ENCODE assay signal across 34 mouse cellular contexts in the genomic region with DNA sequence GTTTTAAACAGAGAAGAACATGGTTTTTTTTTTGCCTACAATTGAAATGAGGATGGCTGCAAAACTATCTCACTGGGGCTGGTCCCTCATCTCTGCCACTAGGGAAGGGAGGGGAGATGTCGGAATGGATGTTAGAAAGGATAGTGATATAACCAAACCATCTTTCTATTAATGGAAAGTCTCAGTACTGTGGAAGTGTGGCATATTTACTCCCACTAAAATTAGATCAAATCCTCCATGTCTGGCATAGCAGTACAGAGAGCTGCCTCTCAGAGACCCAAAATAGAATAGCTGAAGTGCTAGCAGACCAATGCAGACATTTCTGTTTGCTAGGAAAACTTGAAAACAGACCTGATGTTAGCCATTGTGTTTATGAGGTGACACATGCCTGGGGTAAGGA. TPM values are rescaled to one million over a fixed set of nuclear protein-coding genes. Genes with fewer than 3 reads are reported as not detected.
DNase-seq lines count a peak whose midpoint lies in the region; ATAC-seq and TF ChIP-seq lines count a peak whose summit lies in the region.
"Had no signal": no experiment of that assay in that cellular context is flagged by ENCODE, and none has a peak within 500 bp of the region (broad histone marks: within the 10 kb centered on the region; RNA-seq: fewer than 3 reads in every experiment).

No protein-coding gene starts in this region.

- 52% methylated on average over 1 of the region's 1 CpGs for WGBS in heart, embryonic 10.5 days
- 35% methylated on average over 1 of the region's 1 CpGs for whole genome bisulfite sequencing in heart, embryonic 12.5 days
- WGBS in heart, postnatal 0 days = 48% methylated on average over 1 of the region's 1 CpGs

- TF ChIP-seq EP300 in heart, postnatal 0 days (IDR thresholded peaks at IDR 0.05; ENCODE audit: low read depth) = no peak

- no peak overlapping the region for H3K4me3 ChIP-seq in heart, embryonic 10.5 days
- H3K4me3 ChIP-seq in heart, embryonic 12.5 days = no peak overlapping the region
- H3K4me3 ChIP-seq in heart, postnatal 0 days (ENCODE audit: low read depth, low read length) = no peak overlapping the region
- H3K4me3 ChIP-seq: limb, embryonic 10.5 days; limb, embryonic 15.5 days; liver, embryonic 13.5 days; megakaryocyte, embryonic 14.5 days; midbrain, embryonic 13.5 days had no signal

- H3K9ac ChIP-seq in heart, embryonic 12.5 days = no peak overlapping the region
- H3K9ac ChIP-seq in heart, postnatal 0 days (replicated peaks; ENCODE audit: low read depth, low read length) = no peak overlapping the region
- H3K9ac ChIP-seq: limb, embryonic 15.5 days; liver, embryonic 13.5 days; midbrain, embryonic 13.5 days had no signal

- DNase-seq in frontal cortex, postnatal 14 days (ENCODE audit: low spot score in 2 of 2) = no peak
- peak; percentile 22 for DNase-seq in heart, adult 8-10 months (ENCODE audit: low spot score)
- no peak for DNase-seq in heart, embryonic 10.5 days (ENCODE audit: low spot score)
- DNase-seq in heart, postnatal 0 days (ENCODE audit: low spot score) = peak; percentile 35
- no peak for DNase-seq in thymus, postnatal 36 days
- DNase-seq: adrenal gland, adult 8-10 months; cerebellum, adult 11 months; cerebellum, adult 9-10 months; cerebellum, postnatal 36 days; gastrocnemius, postnatal 14 days; kidney, adult 8-10 months; kidney, postnatal 4 days; liver, embryonic 13.5 days; lung, adult 18-20 months; lung, postnatal 4 days; right cerebral cortex, postnatal 25 days; spleen, adult 18-20 months; thymus, adult 2 months; thymus, postnatal 4 days had no signal

- H3K36me3 ChIP-seq in heart, embryonic 10.5 days = no peaks in the 10 kb centered on the region
- H3K36me3 ChIP-seq in heart, embryonic 12.5 days = no peaks in the 10 kb centered on the region
- no peaks in the 10 kb centered on the region for H3K36me3 ChIP-seq in heart, postnatal 0 days (replicated peaks; ENCODE audit: control insufficient read depth, insufficient read depth, low read length)
- H3K36me3 ChIP-seq: G1E; limb, embryonic 10.5 days; limb, embryonic 15.5 days; liver, embryonic 13.5 days; midbrain, embryonic 13.5 days had no signal

- peak; percentile 84 for ATAC-seq in frontal cortex, adult (ENCODE audit: low TSS enrichment)
- ATAC-seq in heart, embryonic 12.5 days (ENCODE audit: insufficient number of reproducible peaks, low FRiP score) = no peak
- peak; percentile 44; the same call in 1 of the 2 replicates for ATAC-seq in heart, postnatal 0 days (ENCODE audit: insufficient read depth, low read depth)
- ATAC-seq: forebrain, embryonic 14.5 days; hindbrain, postnatal 0 days; intestine, embryonic 16.5 days; lung, postnatal 0 days; midbrain, embryonic 13.5 days had no signal

- H3K9me3 ChIP-seq in heart, embryonic 10.5 days = no peaks in the 10 kb centered on the region
- H3K9me3 ChIP-seq in heart, embryonic 12.5 days (replicated peaks) = no peaks in the 10 kb centered on the region
- no peaks in the 10 kb centered on the region for H3K9me3 ChIP-seq in heart, postnatal 0 days (replicated peaks; ENCODE audit: control insufficient read depth, low read length)
- H3K9me3 ChIP-seq: G1E; limb, embryonic 10.5 days; limb, embryonic 15.5 days; liver, embryonic 13.5 days; megakaryocyte, embryonic 14.5 days; midbrain, embryonic 13.5 days had no signal

- no peak for TF ChIP-seq CTCF in heart, postnatal 0 days (IDR thresholded peaks at IDR 0.05; ENCODE audit: low read depth)

- no peak overlapping the region for H3K4me2 ChIP-seq in heart, embryonic 12.5 days
- H3K4me2 ChIP-seq in heart, postnatal 0 days (ENCODE audit: low read depth, low read length) = no peak overlapping the region
- H3K4me2 ChIP-seq: limb, embryonic 15.5 days; liver, embryonic 13.5 days; midbrain, embryonic 13.5 days had no signal

- H3K27ac ChIP-seq in heart, embryonic 10.5 days = no peak overlapping the region
- peak overlapping the region; percentile 62 for H3K27ac ChIP-seq in heart, embryonic 12.5 days (ENCODE audit: poor library complexity, severe bottlenecking)
- H3K27ac ChIP-seq in heart, postnatal 0 days (ENCODE audit: low read depth) = peak overlapping the region; percentile 22
- H3K27ac ChIP-seq: hindbrain, postnatal 0 days; kidney, postnatal 0 days; limb, embryonic 10.5 days; limb, embryonic 15.5 days; liver, embryonic 13.5 days; midbrain, embryonic 13.5 days had no signal

- 0 out of 2 replicates have a peak, but pooled peaks cover 4% of the 10 kb centered on the region for H3K4me1 ChIP-seq in heart, embryonic 10.5 days
- peaks cover 4% of the 10 kb centered on the region; the same call in 1 of the 2 replicates for H3K4me1 ChIP-seq in heart, embryonic 12.5 days (replicated peaks)
- H3K4me1 ChIP-seq in heart, postnatal 0 days (ENCODE audit: control insufficient read depth, insufficient read depth) = peaks cover 9% of the 10 kb centered on the region; the same call in 1 of the 2 replicates
- H3K4me1 ChIP-seq: limb, embryonic 10.5 days; limb, embryonic 15.5 days; liver, embryonic 13.5 days; megakaryocyte, embryonic 14.5 days; midbrain, embryonic 13.5 days had no signal

- H3K27me3 ChIP-seq in heart, embryonic 10.5 days (ENCODE audit: insufficient read depth, poor library complexity, severe bottlenecking) = no peaks in the 10 kb centered on the region
- H3K27me3 ChIP-seq in heart, embryonic 12.5 days (replicated peaks) = no peaks in the 10 kb centered on the region
- no peaks in the 10 kb centered on the region for H3K27me3 ChIP-seq in heart, postnatal 0 days (ENCODE audit: control insufficient read depth, insufficient read depth, low read length)
- H3K27me3 ChIP-seq: limb, embryonic 15.5 days; liver, embryonic 13.5 days; megakaryocyte, embryonic 14.5 days; midbrain, embryonic 13.5 days had no signal

RNA-seq across cellular contexts. Expression of gene Slc35f4, which starts 30.7 kb away (rescaled TPM):
- not detected for total RNA-seq in heart, adult 8-10 months (2022)
- polyA plus RNA-seq in heart, embryonic 10.5 days (2016; fragmentation: Nextera tagmentation; extraction: Ambion mirVana) = 0.10 and 0.21 TPM in 2 replicates
- polyA plus RNA-seq in heart, embryonic 12.5 days (2016; fragmentation: Nextera tagmentation; extraction: Ambion mirVana) = 0.21 TPM in 1 of 2 replicates, not detected in the other
- not detected in 2 replicates for total RNA-seq in heart, postnatal 0 days (2014; rRNA removed; ENCODE audit: low replicate concordance)
- 0.12 and 0.14 TPM in 2 replicates for polyA plus RNA-seq in heart, postnatal 0 days (2015; fragmentation: Nextera tagmentation; extraction: Ambion mirVana)
- total RNA-seq: adrenal gland, adult 8-10 months; gastrocnemius, postnatal 14 days; granulocyte monocyte progenitor cell, adult 5-6 weeks; monocyte, adult 5-6 weeks had no signal
- polyA plus RNA-seq: embryonic facial prominence, embryonic 11.5 days; G1E; kidney, postnatal 0 days; limb, embryonic 10.5 days; limb, embryonic 15.5 days; liver, embryonic 13.5 days; lung, postnatal 0 days; thymus, adult 2 months had no signal

Comparison
In these comparisons a context has a peak if more than half of its experiments do, and no peak if none do; other contexts are left out.
1. DNase-seq: peak in heart, adult 8-10 months (single experiment) and heart, postnatal 0 days (single experiment); none in frontal cortex, postnatal 14 days (0 of 2), heart, embryonic 10.5 days (single experiment) and thymus, postnatal 36 days (0 of 2).